Mouse (Mus musculus) forebrain, embryonic 10.5 days (tissue): ENCODE data around the gene Gdpgp1. TPM values are rescaled to one million over a fixed set of nuclear protein-coding genes. Genes with fewer than 3 reads are reported as not detected.

ENCODE experiments used
- DNase-seq: peaks from one replicate; pipeline ENCODE4 v3.0.0-alpha.2; 2017; ENCODE audit warnings: low spot score; ENCODE audit errors: extremely low spot score
- H3K27ac ChIP-seq: fragments of 300-500 bp; sonication (generic); 2 replicates; pipeline ENCODE4 v1.5.1; 2016; ENCODE audit warnings: mild to moderate bottlenecking
- H3K27me3 ChIP-seq: fragments of 300-500 bp; sonication (generic); 2 replicates; pipeline ENCODE4 v1.6.1; 2016; ENCODE audit warnings: mild to moderate bottlenecking; ENCODE audit not compliant: poor library complexity, severe bottlenecking
- H3K36me3 ChIP-seq: fragments of 300-500 bp; sonication (generic); replicated peaks from 2 replicates; pipeline ENCODE4 v1.6.1; 2016; ENCODE audit warnings: mild to moderate bottlenecking, moderate library complexity
- H3K4me1 ChIP-seq: fragments of 300-500 bp; sonication (generic); 2 replicates; pipeline ENCODE4 v1.6.1; 2016
- H3K4me3 ChIP-seq: fragments of 300-500 bp; sonication (generic); 2 replicates; pipeline ENCODE4 v1.5.1; 2016; ENCODE audit warnings: mild to moderate bottlenecking, moderate library complexity
- H3K9me3 ChIP-seq: fragments of 300-500 bp; sonication (generic); 2 replicates; pipeline ENCODE4 v1.6.1; 2016; ENCODE audit warnings: mild to moderate bottlenecking, moderate library complexity
- WGBS: fragments of 180-500 bp; shearing (Covaris S2); methylation state at CpG from one replicate; pipeline ENCODE4 v1.1.7; 2016; 5-methylcytosine and 5-hydroxymethylcytosine counted together
- polyA plus RNA-seq: library from polyadenylated mRNA; unstranded; fragments of >200 nt; fragmentation: Nextera tagmentation; extraction: Ambion mirVana; gene quantifications from 2 replicates; pipeline ENCODE4 v1.2.1, GENCODE M21; 2016

Gdpgp1 gene
- polyA plus RNA-seq, 1 experiment from 2014 or later, result 6.3 TPM

DNA sequence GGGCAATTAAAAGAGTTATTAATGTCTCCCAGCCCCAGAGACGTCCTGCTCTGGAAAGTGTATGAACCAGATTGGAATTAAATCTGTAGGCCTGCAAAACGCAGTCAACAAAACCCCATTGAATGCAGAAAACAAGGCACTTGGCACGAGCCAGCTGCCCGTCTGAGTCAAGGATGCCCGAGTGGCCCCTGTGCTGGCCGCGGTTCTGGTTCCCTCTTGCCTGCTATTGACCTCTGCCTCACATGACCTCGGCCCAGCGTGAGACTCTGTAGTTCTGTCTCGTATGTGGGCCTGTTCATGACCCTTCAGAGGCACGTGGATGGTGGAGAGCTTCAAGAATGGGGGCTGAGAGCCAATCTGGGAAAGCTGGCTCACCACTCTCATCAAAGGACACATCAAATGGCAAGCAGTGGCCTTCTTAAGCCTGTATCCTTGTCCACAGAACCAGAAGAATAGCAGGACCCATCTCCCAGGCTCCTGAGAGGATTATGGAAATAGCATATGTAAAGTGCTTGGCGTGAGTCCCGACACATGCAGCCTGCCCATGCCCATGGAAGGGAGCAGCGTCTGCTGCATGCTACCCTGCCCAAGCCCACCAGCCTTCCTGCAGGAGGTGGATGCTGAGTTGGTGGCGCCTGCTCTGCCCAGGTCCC, 30.7 kb upstream of the Gdpgp1 start:
- Histone ChIP-seq H3K27me3 (no peaks in the 10 kb centered on the region), H3K9me3 (no peaks in the 10 kb centered on the region), H3K27ac (no peak overlapping the region), H3K4me1 (peaks cover 99% of the 10 kb centered on the region), H3K36me3 (peaks cover 53% of the 10 kb centered on the region), H3K4me3 (no peak overlapping the region)
- DNase-seq, result no peak
- 88% methylated on average over 15 of the region's 15 CpGs for WGBS

DNA sequence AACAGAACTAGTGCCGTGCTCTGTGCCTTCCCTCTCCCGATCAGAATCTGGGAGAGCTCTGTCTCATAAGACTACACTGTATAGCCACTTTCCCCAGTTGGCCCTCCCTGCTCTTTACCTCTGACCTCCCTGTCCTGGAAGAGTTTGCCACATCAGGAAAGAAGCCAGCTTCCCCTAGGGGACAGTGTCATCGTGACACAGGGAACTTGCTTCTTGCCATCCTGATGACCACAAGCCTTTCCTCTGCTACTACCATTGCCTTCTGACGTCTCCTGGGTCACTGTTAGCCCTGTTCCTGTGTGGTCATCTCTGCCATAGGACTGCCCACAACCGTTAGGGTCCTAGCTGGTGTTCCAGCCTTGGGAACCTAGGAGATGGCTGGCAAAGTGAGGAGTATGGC, 29.7 kb upstream of the Gdpgp1 start:
- H3K27ac ChIP-seq, result peak overlapping the region; percentile 36; the same call in 1 of the 2 replicates
- H3K4me1 ChIP-seq, result peaks cover 99% of the 10 kb centered on the region
- H3K4me3 ChIP-seq, result no peak overlapping the region
- no peak for DNase-seq
- WGBS, result 84% methylated on average over 5 of the region's 5 CpGs
- H3K36me3 ChIP-seq, result peaks cover 56% of the 10 kb centered on the region
- H3K27me3 ChIP-seq, result no peaks in the 10 kb centered on the region
- no peaks in the 10 kb centered on the region for H3K9me3 ChIP-seq

DNA sequence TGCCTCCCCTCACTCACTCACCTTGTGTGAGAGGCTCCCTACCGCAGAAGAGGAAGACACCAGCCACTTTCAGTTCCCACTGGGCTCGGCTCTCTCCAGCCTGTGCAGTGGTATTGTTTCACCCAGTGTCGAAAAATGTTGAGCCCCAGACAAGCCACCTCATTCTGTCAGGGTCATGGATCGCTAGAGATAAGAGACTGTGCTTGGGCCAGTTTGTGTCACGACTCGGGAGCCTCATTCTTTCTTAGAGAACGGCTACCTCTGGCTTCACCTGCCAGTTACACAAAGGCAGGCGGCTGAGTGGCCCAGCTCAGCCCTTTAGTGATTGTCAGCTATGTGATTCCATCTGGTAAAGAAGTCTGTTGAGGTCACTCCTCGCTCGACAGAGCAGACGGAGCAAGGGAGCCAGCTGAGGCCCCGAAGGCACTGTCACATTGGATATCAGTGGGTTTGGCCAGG, 29.0 kb upstream of the Gdpgp1 start:
- Histone ChIP-seq H3K27me3 (no peaks in the 10 kb centered on the region), H3K9me3 (no peaks in the 10 kb centered on the region), H3K27ac (peak overlapping the region; percentile 36; the same call in 1 of the 2 replicates), H3K36me3 (peaks cover 58% of the 10 kb centered on the region), H3K4me3 (no peak overlapping the region), H3K4me1 (peaks cover 99% of the 10 kb centered on the region)
- DNase-seq, result no peak
- WGBS, result 65% methylated on average over 12 of the region's 12 CpGs

DNA sequence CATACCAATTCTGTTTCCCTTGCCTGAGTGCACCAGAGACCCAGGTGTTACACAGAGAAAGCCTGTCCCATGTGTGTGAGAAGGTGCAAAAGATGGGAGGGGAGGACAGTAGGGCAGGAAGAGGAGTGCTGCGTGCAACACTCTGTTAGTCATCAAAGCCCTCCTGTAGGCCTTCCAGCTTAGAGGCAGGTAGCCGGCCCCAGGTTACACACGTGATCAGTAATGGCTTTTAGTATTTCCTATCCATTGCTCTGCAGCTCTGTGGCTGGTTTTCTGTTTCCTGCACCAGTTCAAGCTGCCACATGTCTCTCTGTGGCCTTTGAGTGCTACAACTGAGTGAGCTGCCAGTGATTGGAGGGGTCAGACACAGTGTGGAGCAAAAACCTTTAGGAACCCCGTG, 28.3 kb upstream of the Gdpgp1 start:
- H3K4me1 ChIP-seq, result peaks cover 98% of the 10 kb centered on the region
- 88% methylated on average over 4 of the region's 4 CpGs for WGBS

DNA sequence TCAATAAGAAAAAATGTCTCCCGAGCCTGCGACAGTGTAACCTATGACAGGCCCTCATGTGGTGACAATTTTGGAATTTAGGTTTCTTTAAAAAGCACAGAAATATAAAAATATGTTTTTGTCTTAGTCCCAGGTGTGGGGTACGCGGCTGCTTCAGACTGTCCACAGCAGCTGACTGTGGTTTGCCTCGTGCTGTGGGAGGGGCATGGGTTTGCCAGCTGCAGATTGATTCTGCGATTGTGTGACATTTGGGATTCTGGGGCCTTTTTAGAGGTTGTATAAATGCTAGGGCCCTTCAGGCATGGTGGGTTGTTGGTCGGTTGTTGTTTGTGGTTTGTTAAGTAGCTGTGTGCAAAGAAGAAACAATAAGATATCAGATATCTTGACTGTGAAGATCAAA, 27.7 kb upstream of the Gdpgp1 start:
- 90% methylated on average over 7 of the region's 7 CpGs for WGBS
- no peak overlapping the region for H3K4me3 ChIP-seq
- DNase-seq, result no peak
- H3K4me1 ChIP-seq, result peaks cover 98% of the 10 kb centered on the region
- H3K27me3 ChIP-seq, result no peaks in the 10 kb centered on the region
- no peak overlapping the region for H3K27ac ChIP-seq
- H3K9me3 ChIP-seq, result no peaks in the 10 kb centered on the region
- H3K36me3 ChIP-seq, result peaks cover 55% of the 10 kb centered on the region

More for the DNA sequence above, 28.3 kb upstream of the Gdpgp1 start:
- Histone ChIP-seq H3K27me3 (no peaks in the 10 kb centered on the region), H3K9me3 (no peaks in the 10 kb centered on the region), H3K36me3 (peaks cover 58% of the 10 kb centered on the region), H3K4me3 (no peak overlapping the region), H3K27ac (peak overlapping the region; percentile 13; the same call in 1 of the 2 replicates)
- no peak for DNase-seq

DNA sequence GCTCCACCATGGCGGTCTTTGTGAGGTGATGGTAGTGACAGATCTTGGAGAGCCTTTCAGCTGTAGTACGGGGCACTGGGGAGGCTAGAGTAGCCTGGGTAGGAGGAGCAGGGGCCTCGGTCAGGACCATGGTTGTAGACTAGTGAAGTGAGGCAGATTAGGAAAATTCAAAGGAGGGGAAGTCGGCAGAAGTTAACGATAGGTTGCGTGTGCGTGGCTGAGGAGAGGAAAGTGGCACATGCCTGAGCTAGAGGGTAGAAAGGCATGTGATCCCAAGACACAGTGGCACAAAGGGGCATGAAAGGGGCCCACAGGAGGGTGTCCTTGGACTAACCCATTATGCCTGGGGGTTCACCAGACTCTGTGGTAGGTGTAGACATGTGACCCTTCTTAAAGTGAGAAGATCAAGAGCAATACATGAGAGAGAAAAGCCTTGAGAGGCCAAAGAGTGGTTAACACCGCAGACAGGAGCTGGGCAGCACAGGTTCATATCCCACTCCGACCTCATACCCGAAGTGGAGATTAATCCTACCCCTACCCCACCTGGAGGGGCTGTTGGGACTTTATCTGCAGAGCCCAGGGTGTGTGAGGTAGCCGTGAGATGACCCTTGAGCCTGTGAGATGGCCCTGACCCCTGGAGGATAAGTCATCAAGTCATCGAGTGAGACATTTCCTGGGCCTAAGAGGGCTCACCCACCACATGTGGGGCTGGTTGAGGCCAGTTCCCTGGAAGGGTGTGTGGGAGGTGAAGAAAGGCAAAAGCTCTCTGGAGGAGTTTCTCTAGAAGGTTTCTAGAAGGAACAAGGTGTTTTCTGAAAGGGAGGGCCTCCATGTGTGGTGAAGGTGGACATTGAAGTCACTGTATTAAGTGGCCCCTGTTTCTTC, 26.7 kb upstream of the Gdpgp1 start:
- H3K4me3 ChIP-seq, result no peak overlapping the region
- H3K9me3 ChIP-seq, result no peaks in the 10 kb centered on the region
- H3K27me3 ChIP-seq, result no peaks in the 10 kb centered on the region
- H3K4me1 ChIP-seq, result peaks cover 92% of the 10 kb centered on the region
- no peak for DNase-seq
- H3K27ac ChIP-seq, result peak overlapping the region; percentile 27; the same call in 1 of the 2 replicates
- WGBS, result 89% methylated on average over 12 of the region's 12 CpGs
- H3K36me3 ChIP-seq, result peaks cover 46% of the 10 kb centered on the region

DNA sequence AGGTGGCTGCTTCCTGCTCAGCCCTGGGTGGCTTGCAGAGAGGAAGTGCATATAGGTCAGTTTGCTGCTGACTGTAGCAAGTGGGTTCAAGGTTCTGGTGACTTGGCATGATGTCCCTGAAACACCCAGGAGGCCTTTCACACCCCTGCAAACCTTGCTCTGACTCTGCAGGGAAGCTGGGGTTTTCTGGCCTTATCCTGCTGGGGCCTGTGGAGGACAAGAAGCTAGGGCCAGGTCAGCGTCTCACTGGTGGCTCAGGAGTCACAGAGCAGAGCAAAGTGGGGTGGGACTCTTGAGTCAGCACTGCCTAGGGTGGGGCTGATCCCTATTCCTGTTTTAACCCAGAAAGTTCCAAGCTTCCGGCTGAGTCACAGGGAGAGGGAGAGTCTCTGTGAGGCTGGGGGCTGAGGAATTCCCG, 25.3 kb upstream of the Gdpgp1 start:
- no peak overlapping the region for H3K4me3 ChIP-seq
- no peaks in the 10 kb centered on the region for H3K9me3 ChIP-seq
- no peaks in the 10 kb centered on the region for H3K27me3 ChIP-seq
- H3K36me3 ChIP-seq, result peaks cover 32% of the 10 kb centered on the region
- H3K27ac ChIP-seq, result peak overlapping the region; percentile 32
- peaks cover 79% of the 10 kb centered on the region for H3K4me1 ChIP-seq
- DNase-seq, result no peak
- 76% methylated on average over 3 of the region's 3 CpGs for WGBS

DNA sequence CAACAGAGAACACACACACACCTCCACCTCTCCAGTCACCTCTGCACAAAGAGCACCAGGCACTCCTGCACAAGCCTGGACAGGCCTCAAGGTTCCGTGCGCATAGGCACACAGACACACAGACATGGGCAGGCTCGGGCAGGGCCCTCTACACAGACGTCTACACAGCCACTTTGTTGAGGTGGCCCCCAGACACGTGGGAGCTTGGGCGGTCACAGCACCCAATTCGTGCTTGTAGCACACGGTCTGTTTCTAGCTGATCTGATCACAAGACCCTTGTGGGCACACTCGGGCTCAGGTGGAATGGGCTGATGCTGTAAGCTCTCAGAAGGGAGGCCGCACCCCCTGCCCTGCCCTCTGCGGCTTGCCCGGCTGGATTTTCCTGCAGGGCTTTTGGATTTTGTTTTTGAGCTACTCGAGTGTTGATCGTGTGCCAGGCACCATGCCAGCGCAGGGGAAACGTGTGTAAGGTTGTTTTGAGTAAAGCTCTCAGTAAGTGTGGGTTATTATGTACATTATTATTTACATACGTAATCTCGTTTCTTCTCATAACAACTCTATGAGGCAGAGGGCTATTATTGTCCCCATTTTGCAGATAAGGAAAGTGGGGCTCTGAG, 24.5 kb upstream of the Gdpgp1 start:
- no peak overlapping the region for H3K4me3 ChIP-seq
- peaks cover 30% of the 10 kb centered on the region for H3K36me3 ChIP-seq
- H3K9me3 ChIP-seq, result no peaks in the 10 kb centered on the region
- peak overlapping the region; percentile 32 for H3K27ac ChIP-seq
- H3K27me3 ChIP-seq, result no peaks in the 10 kb centered on the region
- DNase-seq, result no peak
- H3K4me1 ChIP-seq, result peaks cover 71% of the 10 kb centered on the region
- 84% methylated on average over 18 of the region's 18 CpGs for WGBS

DNA sequence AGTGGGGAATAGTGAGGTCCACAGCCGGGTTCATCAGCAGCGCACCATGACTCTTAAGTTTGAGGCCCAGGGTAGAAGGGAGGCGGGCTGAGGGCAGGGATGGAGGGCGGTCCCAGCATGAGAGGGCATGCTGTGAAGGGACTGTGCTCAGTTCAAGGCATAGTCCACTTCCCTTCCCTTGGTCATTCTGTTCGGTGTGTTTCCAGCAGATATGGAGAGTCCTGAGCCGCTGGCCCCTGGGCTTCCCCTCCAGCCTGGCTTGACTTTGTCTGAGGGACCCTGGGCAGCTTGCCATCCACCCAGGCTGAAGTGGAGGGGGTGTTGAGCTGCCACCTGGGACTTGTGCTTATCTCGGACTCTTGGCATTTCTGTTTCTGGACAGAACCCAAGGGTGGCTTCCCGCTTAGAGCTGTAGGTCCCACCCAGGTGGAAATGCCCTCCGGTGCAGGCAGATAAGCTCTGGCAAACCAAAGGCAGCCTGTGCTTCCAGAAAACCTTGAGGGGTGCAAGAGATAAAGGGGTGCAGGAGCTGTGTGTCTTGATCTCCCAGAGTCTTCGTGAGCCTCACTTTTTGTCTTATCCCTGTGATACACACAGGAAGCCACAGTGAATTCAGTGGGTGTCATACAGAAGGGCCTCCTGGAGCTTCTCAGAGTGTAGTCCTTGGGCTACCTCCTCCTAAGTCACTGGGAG, 23.8 kb upstream of the Gdpgp1 start:
- no peak overlapping the region for H3K4me3 ChIP-seq
- H3K27ac ChIP-seq, result no peak overlapping the region
- DNase-seq, result no peak
- 81% methylated on average over 10 of the region's 10 CpGs for WGBS
- H3K36me3 ChIP-seq, result peaks cover 31% of the 10 kb centered on the region
- no peaks in the 10 kb centered on the region for H3K9me3 ChIP-seq
- no peaks in the 10 kb centered on the region for H3K27me3 ChIP-seq
- H3K4me1 ChIP-seq, result peaks cover 64% of the 10 kb centered on the region

DNA sequence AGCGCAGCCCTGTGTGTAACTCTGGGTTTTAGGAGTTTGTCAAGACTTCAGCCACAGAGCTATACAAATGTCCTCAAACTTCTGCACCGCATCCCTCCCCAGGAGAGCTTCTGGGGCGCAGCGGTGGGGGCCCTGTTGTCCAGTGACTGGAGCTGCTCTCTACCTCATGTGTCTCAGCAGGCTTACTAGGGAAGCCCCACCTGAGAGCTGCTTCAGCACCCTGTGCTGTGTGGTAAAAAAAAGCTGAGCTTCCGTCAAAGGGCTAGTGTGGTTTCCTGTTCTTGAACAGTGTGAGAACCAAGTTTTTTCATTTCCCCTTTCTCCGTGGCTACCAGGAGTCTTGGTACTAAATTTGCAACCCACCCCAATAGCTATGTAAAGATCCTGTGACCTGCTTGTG, 23.0 kb upstream of the Gdpgp1 start:
- 86% methylated on average over 6 of the region's 6 CpGs for WGBS
- Histone ChIP-seq H3K4me3 (no peak overlapping the region), H3K9me3 (no peaks in the 10 kb centered on the region), H3K36me3 (peaks cover 35% of the 10 kb centered on the region), H3K27me3 (no peaks in the 10 kb centered on the region), H3K27ac (no peak overlapping the region), H3K4me1 (peaks cover 58% of the 10 kb centered on the region)
- DNase-seq, result no peak

DNA sequence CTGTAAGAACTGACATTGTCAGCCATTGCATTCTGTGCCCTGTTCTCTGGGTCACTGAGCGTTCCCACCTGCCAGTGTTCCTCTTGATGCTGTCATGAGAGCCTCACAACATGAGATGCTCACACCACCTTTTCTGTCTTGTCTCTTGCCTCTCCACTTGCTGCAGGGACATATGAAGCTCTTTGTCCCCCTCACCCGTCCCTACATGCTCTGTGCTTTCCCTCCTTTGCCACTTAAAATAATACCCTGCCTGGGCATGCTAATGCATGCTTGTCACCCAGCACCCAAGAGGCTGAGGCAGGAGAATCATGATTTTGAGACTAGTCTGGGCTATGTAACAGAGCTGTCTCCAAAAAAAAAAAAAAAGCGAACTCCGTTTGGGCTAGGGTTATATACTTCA, 21.7 kb upstream of the Gdpgp1 start:
- no peak overlapping the region for H3K4me3 ChIP-seq
- DNase-seq, result no peak
- peaks cover 56% of the 10 kb centered on the region for H3K4me1 ChIP-seq
- H3K36me3 ChIP-seq, result peaks cover 46% of the 10 kb centered on the region
- WGBS, result 87% methylated on average over 4 of the region's 4 CpGs
- no peaks in the 10 kb centered on the region for H3K27me3 ChIP-seq
- no peaks in the 10 kb centered on the region for H3K9me3 ChIP-seq
- no peak overlapping the region for H3K27ac ChIP-seq

DNA sequence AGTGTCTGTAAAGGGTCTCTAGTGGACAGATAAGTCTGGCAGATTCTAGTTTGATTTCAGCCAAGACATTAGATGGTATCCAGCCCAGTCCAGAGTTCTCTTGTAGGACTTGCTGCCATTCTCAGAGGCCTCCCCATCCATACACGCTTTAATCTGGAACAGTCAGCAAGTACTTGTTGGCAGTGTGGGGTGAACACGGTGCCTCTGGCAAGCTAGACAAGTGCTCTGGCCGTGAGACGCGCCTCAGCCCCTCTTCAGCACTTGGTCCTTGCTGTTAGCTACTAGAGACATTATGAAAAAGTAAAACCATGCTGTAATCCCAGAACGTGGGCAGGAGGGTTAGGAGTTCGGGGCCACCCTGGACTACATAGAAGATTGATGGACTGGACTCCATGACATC, 19.1 kb upstream of the Gdpgp1 start:
- no peak overlapping the region for H3K27ac ChIP-seq
- H3K9me3 ChIP-seq, result no peaks in the 10 kb centered on the region
- no peaks in the 10 kb centered on the region for H3K27me3 ChIP-seq
- WGBS, result 93% methylated on average over 7 of the region's 7 CpGs
- H3K4me1 ChIP-seq, result peaks cover 30% of the 10 kb centered on the region
- H3K36me3 ChIP-seq, result peaks cover 59% of the 10 kb centered on the region
- no peak for DNase-seq
- H3K4me3 ChIP-seq, result no peak overlapping the region
